Mouse (Mus musculus) kidney, postnatal 0 days (tissue): Measurements from ENCODE around the gene Cib4. TPM values are rescaled to one million over a fixed set of nuclear protein-coding genes. Genes with fewer than 3 reads are reported as not detected.

Source experiments
- ATAC-seq: fragments of 200-750 bp; cut with Nextera tagmentation; replicated peaks from 2 replicates; pipeline ENCODE4 v1.8.0; 2017; ENCODE audit warnings: low read depth, moderate number of reproducible peaks, moderate TSS enrichment, moderate library complexity; ENCODE audit not compliant: low FRiP score
- DNase-seq: peaks from one replicate; pipeline ENCODE4 v3.0.0-alpha.2; 2016; ENCODE audit warnings: low spot score
- H3K27ac ChIP-seq: fragments of 300-500 bp; sonication (generic); 2 replicates; pipeline ENCODE4 v1.5.1; 2014; ENCODE audit warnings: mild to moderate bottlenecking
- H3K27me3 ChIP-seq: fragments of 300-500 bp; sonication (generic); 2 replicates; pipeline ENCODE4 v1.6.1; 2014; ENCODE audit warnings: low read length, mixed read lengths; ENCODE audit not compliant: insufficient read depth
- H3K36me3 ChIP-seq: fragments of 300-500 bp; sonication (generic); 2 replicates; pipeline ENCODE4 v1.6.1; 2014; ENCODE audit warnings: low read length, mixed read lengths; ENCODE audit not compliant: insufficient read depth
- H3K4me1 ChIP-seq: fragments of 300-500 bp; sonication (generic); replicated peaks from 2 replicates; pipeline ENCODE4 v1.6.1; 2014; ENCODE audit warnings: antibody characterized with exemption, low read length, mixed read lengths; ENCODE audit not compliant: insufficient read depth
- H3K4me2 ChIP-seq: fragments of 300-500 bp; sonication (generic); 2 replicates; pipeline ENCODE4 v1.6.1; 2014; ENCODE audit warnings: mild to moderate bottlenecking, low read length, moderate library complexity, mixed read lengths
- H3K4me3 ChIP-seq: fragments of 300-500 bp; sonication (generic); replicated peaks from 2 replicates; pipeline ENCODE4 v1.5.1; 2014; ENCODE audit warnings: low read depth, low read length
- H3K9ac ChIP-seq: fragments of 300-500 bp; sonication (generic); 2 replicates; pipeline ENCODE4 v1.6.1; 2014; ENCODE audit warnings: low read depth, low read length
- H3K9me3 ChIP-seq: fragments of 300-500 bp; sonication (generic); replicated peaks from 2 replicates; pipeline ENCODE4 v1.6.1; 2016; ENCODE audit warnings: low read length, inconsistent platforms, mixed read lengths
- CTCF ChIP-seq: IDR thresholded peaks from 2 replicates; pipeline ENCODE4 v1.5.1; 2016; ENCODE audit warnings: antibody characterized with exemption, low read depth, mild to moderate bottlenecking, moderate library complexity
- WGBS: fragments of 180-500 bp; shearing (Covaris S2); extraction: QIAGEN DNeasy Blood & Tissue Kit; methylation state at CpG from one replicate; pipeline ENCODE4 v1.1.7; 2014; 5-methylcytosine and 5-hydroxymethylcytosine counted together
- polyA plus RNA-seq: library from polyadenylated mRNA; unstranded; fragments of >200 nt; fragmentation: Nextera tagmentation; extraction: Ambion mirVana; gene quantifications from 2 replicates; pipeline ENCODE4 v1.2.1, GENCODE M21; 2015

Gene Cib4
- polyA plus RNA-seq, 1 experiment from 2014 or later: not detected

- Histone ChIP-seq H3K4me2 (no peak overlapping the region), H3K9ac (no peak overlapping the region), H3K4me3 (no peak overlapping the region), H3K4me1 (no peaks in the 10 kb centered on the region), H3K36me3 (no peaks in the 10 kb centered on the region), H3K27me3 (no peaks in the 10 kb centered on the region), H3K27ac (no peak overlapping the region), H3K9me3 (no peaks in the 10 kb centered on the region)
- DNase-seq (peak; percentile 33), ATAC-seq (no peak)
- peak; percentile 61 for TF ChIP-seq CTCF
- 70% methylated on average over 5 of the region's 5 CpGs for WGBS
Observed at GRCm38 (mm10) chr5:30442196-30442595, 103.4 kb downstream of the Cib4 start.

- no peak overlapping the region for H3K4me2 ChIP-seq
- ATAC-seq: no peak
- no peak for TF ChIP-seq CTCF
- H3K4me1 ChIP-seq: no peaks in the 10 kb centered on the region
- WGBS: 84% methylated on average over 8 of the region's 8 CpGs
- no peak overlapping the region for H3K4me3 ChIP-seq
- no peak overlapping the region for H3K27ac ChIP-seq
- H3K27me3 ChIP-seq: no peaks in the 10 kb centered on the region
- no peak overlapping the region for H3K9ac ChIP-seq
- no peaks in the 10 kb centered on the region for H3K36me3 ChIP-seq
- no peak for DNase-seq
- H3K9me3 ChIP-seq: no peaks in the 10 kb centered on the region
Observed at GRCm38 (mm10) chr5:30440308-30440906, 105.2 kb downstream of the Cib4 start.

- H3K9me3 ChIP-seq: no peaks in the 10 kb centered on the region
- ATAC-seq: no peak
- H3K9ac ChIP-seq: no peak overlapping the region
- no peak overlapping the region for H3K27ac ChIP-seq
- no peaks in the 10 kb centered on the region for H3K36me3 ChIP-seq
- TF ChIP-seq CTCF: no peak
- H3K4me2 ChIP-seq: no peak overlapping the region
- H3K27me3 ChIP-seq: no peaks in the 10 kb centered on the region
- H3K4me3 ChIP-seq: no peak overlapping the region
- no peaks in the 10 kb centered on the region for H3K4me1 ChIP-seq
- 50% methylated on average over 2 of the region's 2 CpGs for WGBS
- no peak for DNase-seq
Observed at GRCm38 (mm10) chr5:30438931-30439330, 106.7 kb downstream of the Cib4 start.

Other genes starting within 250 kb of the Cib4 start
- gene Otof, start 83.9 kb downstream of the Cib4 start, polyA plus RNA-seq: 0.04 and 0.09 TPM in 2 replicates
- gene 1700001C02Rik, start 79.8 kb downstream of the Cib4 start, polyA plus RNA-seq: not detected in 2 replicates
- gene Kcnk3, start 42.3 kb upstream of the Cib4 start, polyA plus RNA-seq: 1.8 and 2.0 TPM in 2 replicates
- 24.8 and 26.7 TPM in 2 replicates for gene Slc35f6, start 102.1 kb upstream of the Cib4 start, polyA plus RNA-seq
- gene Cenpa, start 120.9 kb upstream of the Cib4 start, polyA plus RNA-seq: 171 and 175 TPM in 2 replicates
- 1.7 and 2.1 TPM in 2 replicates for gene Dpysl5, start 165.7 kb upstream of the Cib4 start, polyA plus RNA-seq